Mouse (Mus musculus) lung, adult 2 months (tissue): ENCODE data around the gene Ddias.

Experiments
- CTCF ChIP-seq: fragments of 200-500 bp; IDR thresholded peaks from 2 replicates; pipeline ENCODE4 v1.5.1; 2011; ENCODE audit warnings: mild to moderate bottlenecking, low read length, control low read depth; ENCODE audit not compliant: insufficient read depth
- POLR2A ChIP-seq: fragments of 200-500 bp; IDR thresholded peaks from 2 replicates; pipeline ENCODE4 v1.6.1; 2011; ENCODE audit warnings: low read depth, mild to moderate bottlenecking, control low read depth, low read length, borderline replicate concordance; ENCODE audit errors: extremely low read depth

DNA sequence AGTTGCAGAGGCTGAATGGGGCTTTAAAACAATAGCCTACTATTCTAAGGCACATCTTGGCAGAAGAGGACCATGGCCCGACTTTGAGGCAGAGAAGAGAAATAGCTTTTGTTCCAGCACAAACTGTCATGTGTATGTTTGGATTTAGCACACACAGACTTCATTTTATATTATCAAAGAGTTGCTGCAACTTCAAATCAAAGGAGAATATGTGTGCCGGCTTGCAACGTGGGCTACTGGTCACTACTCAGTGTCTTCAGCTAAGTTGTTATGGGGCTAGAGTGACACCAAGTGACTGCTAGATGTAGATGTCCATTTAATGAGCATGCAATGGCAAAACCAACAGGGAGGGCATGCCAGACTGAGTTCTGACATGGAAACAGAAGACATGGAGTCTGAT is 46.1 kb downstream of the Ddias start:
- TF ChIP-seq POLR2A (no peak), CTCF (no peak)
